Mouse (Mus musculus): ENCODE measurements around the gene Tecr.

Tecr gene

DNA sequence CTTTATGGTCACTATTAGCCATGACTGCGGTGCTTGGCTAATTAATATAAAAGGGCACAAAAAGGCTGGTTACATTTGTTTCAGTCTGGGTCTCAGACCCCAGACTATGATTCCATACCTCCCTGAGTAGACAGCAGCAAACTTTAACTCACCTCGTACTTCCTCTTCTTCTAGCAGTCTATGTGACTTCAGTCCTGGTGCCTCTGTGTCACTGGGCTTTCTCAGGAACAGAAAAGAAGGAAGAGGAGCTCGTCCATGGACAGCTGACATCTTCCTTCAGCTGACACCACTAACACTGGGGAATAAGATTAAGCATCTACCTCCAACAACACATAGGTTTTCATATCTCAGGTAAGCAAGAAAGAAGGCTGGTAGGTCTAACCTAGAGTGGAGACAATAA lies 72.0 kb downstream of the Tecr start, which contains the start of gene Olfr370:
TSS of gene Olfr370 (plus strand) at position 45 of the 400 bp plus-strand sequence.
- no peak for DNase-seq

- DNase-seq, result no peak
Measured at GRCm38 (mm10) chr8:83534802-83535201, 73.0 kb downstream of the Tecr start.
